Mouse (Mus musculus) thymus, adult 2 months (tissue): Measurements from ENCODE around the gene Adh7. TPM values are rescaled to one million over a fixed set of nuclear protein-coding genes. Genes with fewer than 3 reads are reported as not detected.

Experiments
- DNase-seq: peaks from one replicate; pipeline ENCODE4 v3.0.0; 2021
- H3K27ac ChIP-seq: fragments of 200-500 bp; 2 replicates; pipeline ENCODE4 v1.5.1; 2012; ENCODE audit warnings: low read length, control low read depth; ENCODE audit not compliant: control insufficient read depth, insufficient read depth
- H3K27me3 ChIP-seq: fragments of 200-500 bp; 2 replicates; pipeline ENCODE4 v1.6.1; 2012; ENCODE audit warnings: mild to moderate bottlenecking, low read length, moderate library complexity, mixed read lengths; ENCODE audit not compliant: control insufficient read depth, insufficient read depth
- H3K36me3 ChIP-seq: fragments of 200-500 bp; 2 replicates; pipeline ENCODE4 v1.6.1; 2012; ENCODE audit warnings: mild to moderate bottlenecking, low read length, moderate library complexity; ENCODE audit not compliant: control insufficient read depth, insufficient read depth
- H3K4me1 ChIP-seq: fragments of 200-500 bp; replicated peaks from 2 replicates; pipeline ENCODE4 v1.6.1; 2012; ENCODE audit warnings: low read length; ENCODE audit not compliant: control insufficient read depth, insufficient read depth
- H3K4me3 ChIP-seq: fragments of 200-500 bp; 2 replicates; pipeline ENCODE4 v1.5.1; 2012; ENCODE audit warnings: mild to moderate bottlenecking, low read length, control low read depth, moderate library complexity; ENCODE audit not compliant: control insufficient read depth, insufficient read depth
- CTCF ChIP-seq: fragments of 200-500 bp; IDR thresholded peaks from 2 replicates; pipeline ENCODE4 v1.5.1; 2012; ENCODE audit warnings: mild to moderate bottlenecking, control low read depth, low read length, moderate library complexity, borderline replicate concordance; ENCODE audit not compliant: control insufficient read depth, poor library complexity, insufficient read depth; ENCODE audit errors: extremely low read depth
- POLR2A ChIP-seq: fragments of 200-500 bp; IDR thresholded peaks from 2 replicates; pipeline ENCODE4 v1.6.1; 2012; ENCODE audit warnings: mild to moderate bottlenecking, low read length, control low read depth, moderate library complexity; ENCODE audit not compliant: control insufficient read depth, poor library complexity, insufficient read depth; ENCODE audit errors: extremely low read depth
- WGBS: fragments of 180-500 bp; shearing (Covaris S2); methylation state at CpG from one replicate; pipeline ENCODE4 v1.1.7; 2018; 5-methylcytosine and 5-hydroxymethylcytosine counted together
- polyA plus RNA-seq: library from polyadenylated mRNA; depleted of rRNA; stranded (reverse); fragments of >200 nt; gene quantifications from 2 replicates; pipeline ENCODE4 v1.2.3, GENCODE M21; 2012; rRNA removed

Gene Adh7
- polyA plus RNA-seq, 1 experiment: 0.16 TPM

DNA sequence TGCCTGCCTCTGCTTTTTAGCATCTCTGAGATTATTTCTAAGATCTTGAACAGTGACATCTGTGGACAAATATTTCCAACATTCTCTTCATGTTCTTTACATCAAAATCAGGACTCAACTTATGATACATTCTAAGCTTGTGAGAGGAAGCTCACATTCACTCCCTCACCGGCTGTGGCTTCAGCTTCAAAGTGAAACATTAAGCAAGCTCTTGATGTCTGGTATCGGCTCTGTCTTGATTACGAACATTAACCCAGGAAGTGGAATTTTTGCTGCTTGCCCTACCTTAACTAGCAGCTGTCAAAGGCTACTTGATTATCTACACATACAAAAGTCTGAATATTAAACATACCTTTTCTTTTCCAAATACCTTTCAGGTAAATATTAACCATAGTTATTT, 57.5 kb downstream of the Adh7 start:
- H3K27ac ChIP-seq: no peak overlapping the region; the same call in 1 of the 2 replicates
- no peak for DNase-seq
- H3K4me1 ChIP-seq: no peaks in the 10 kb centered on the region; the same call in 1 of the 2 replicates
- 24% methylated on average over 3 of the region's 3 CpGs for WGBS
- no peaks in the 10 kb centered on the region for H3K36me3 ChIP-seq
- H3K4me3 ChIP-seq: no peak overlapping the region
- TF ChIP-seq POLR2A (no peak), CTCF (no peak)
- no peaks in the 10 kb centered on the region for H3K27me3 ChIP-seq

DNA sequence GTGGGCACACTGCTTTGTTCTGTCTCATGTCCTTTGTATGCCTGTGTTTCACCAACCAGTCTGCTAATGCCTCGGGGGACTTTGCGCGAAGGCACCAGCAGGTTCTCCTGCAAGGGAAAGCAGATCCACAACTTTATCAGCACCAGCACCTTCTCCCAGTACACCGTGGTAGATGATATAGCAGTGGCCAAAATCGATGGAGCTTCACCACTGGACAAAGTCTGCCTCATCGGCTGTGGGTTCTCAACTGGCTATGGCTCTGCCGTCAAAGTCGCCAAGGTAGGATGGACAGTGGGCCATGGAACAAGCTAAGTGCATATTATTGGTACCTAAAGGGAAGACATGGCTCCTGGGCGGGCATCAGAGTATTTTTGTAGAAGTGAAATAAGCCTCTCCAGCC, 65.0 kb downstream of the Adh7 start:
- TF ChIP-seq CTCF: no peak
- no peak for TF ChIP-seq POLR2A
- Histone ChIP-seq H3K27me3 (no peaks in the 10 kb centered on the region), H3K4me3 (no peak overlapping the region), H3K4me1 (no peaks in the 10 kb centered on the region), H3K36me3 (no peaks in the 10 kb centered on the region), H3K27ac (no peak overlapping the region)
- WGBS: 95% methylated on average over 9 of the region's 9 CpGs
- DNase-seq: no peak

Other genes starting within 250 kb of the Adh7 start
- gene Dapp1, start 236.2 kb upstream of the Adh7 start, polyA plus RNA-seq: 13.9 and 16.0 TPM in 2 replicates
- gene 1110002E22Rik, start 152.7 kb upstream of the Adh7 start, polyA plus RNA-seq: 0.28 and 0.74 TPM in 2 replicates
- not detected in 2 replicates for gene Gm5105, start 150.4 kb upstream of the Adh7 start, polyA plus RNA-seq
- 2.1 and 2.2 TPM in 2 replicates for gene Trmt10a, start 74.3 kb upstream of the Adh7 start, polyA plus RNA-seq
- 1.4 and 1.6 TPM in 2 replicates for gene Mttp, start 72.8 kb upstream of the Adh7 start, polyA plus RNA-seq
- not detected in 2 replicates for gene 4930579F01Rik, start 23.9 kb upstream of the Adh7 start, polyA plus RNA-seq
- gene Adh1, start 43.2 kb downstream of the Adh7 start, polyA plus RNA-seq: 10.4 and 13.1 TPM in 2 replicates
- 0.11 and 0.13 TPM in 2 replicates for gene Adh6a, start 95.5 kb downstream of the Adh7 start, polyA plus RNA-seq
- 0.05 and 0.14 TPM in 2 replicates for gene Adh6b, start 124.0 kb downstream of the Adh7 start, polyA plus RNA-seq
- gene Adh4, start 197.7 kb downstream of the Adh7 start, polyA plus RNA-seq: not detected in 2 replicates
- gene Adh5, start 225.3 kb downstream of the Adh7 start, polyA plus RNA-seq: 37.5 TPM in 2 replicates